Mouse (Mus musculus): ENCODE data around the gene Birc3.

GRCm38 (mm10) chr9:7868838-7869491 lies 4.0 kb downstream of the Birc3 start:
- TF ChIP-seq ZNF384 (IDR thresholded peaks at IDR 0.05; ENCODE audit: low read depth, low read length) (no peak), HCFC1 (IDR thresholded peaks at IDR 0.05; ENCODE audit: borderline replicate concordance, insufficient read depth, low read length) (no peak), CHD2 (IDR thresholded peaks at IDR 0.05; ENCODE audit: low read depth, low read length) (no peak), MAFK (IDR thresholded peaks at IDR 0.05; ENCODE audit: insufficient read depth, low read depth, low read length) (no peak)
